Mouse (Mus musculus): ENCODE data around the gene Tet3.

DNA sequence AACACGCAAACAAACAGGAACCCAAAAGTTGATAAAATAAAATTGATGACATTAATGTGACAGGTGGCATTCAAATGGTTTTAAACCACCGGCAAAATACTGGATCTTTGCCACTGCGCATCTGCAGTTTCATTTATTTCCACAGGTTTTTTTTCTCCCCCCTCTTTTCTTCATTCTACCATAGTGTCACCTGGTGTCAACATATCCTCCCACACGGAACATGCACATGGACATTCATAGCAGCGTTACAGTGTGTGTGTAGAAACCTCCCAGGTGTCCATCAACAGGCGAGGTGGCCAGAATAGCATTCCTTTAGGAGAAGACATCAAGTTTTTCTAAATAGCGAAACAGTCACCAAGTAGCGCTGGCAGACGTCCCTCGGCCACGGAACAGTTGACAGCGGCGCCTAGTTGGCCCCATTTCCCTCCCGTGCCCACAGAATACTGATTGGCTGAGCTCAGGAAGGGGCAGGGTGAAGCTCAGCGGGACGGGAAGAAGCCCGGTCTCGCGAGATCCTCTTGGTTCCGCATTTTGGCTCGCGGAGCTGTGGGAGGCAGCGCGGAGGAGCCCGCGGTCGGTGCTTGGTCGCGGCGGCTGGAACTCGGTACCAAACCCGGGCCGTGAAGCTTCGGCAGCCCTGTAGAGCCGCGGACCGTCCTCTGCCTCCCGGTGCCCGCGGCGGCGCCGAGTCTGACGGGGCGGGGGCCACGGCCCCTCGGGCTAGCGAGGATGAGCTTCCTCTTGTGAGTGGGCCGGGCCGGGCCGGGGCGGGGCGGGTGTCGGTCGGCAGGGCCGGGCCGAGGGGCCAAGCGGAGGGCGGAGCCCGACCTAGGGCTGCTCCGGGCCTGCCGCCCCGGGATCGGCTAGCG lies 133.1 kb downstream of the Tet3 start, which contains the start of the genes Mthfd2 and Mob1a:
- TF ChIP-seq POLR2A (IDR thresholded peaks at IDR 0.05; ENCODE audit: low read depth, low read length) = peak; percentile 94
- TF ChIP-seq CTCF (IDR thresholded peaks at IDR 0.05; ENCODE audit: extremely low read depth, insufficient read length, insufficient replicate concordance, low read depth, low read length) = no peak
